Mouse (Mus musculus) midbrain, embryonic 14.5 days (tissue): ENCODE measurements at regions not wholly inside any gene's neighbourhood (a gene's known extent, or its start where the extent isn't known, plus 50 kb on each side); places are given as distances from the start of the nearest gene placed in this dataset.

Source experiments
- ATAC-seq: fragments of 200-750 bp; cut with Nextera tagmentation; 2 replicates; pipeline ENCODE4 v1.8.0; 2017; ENCODE audit warnings: moderate number of reproducible peaks, moderate library complexity; ENCODE audit not compliant: low FRiP score, low TSS enrichment
- DNase-seq: peaks from one replicate; pipeline ENCODE4 v3.0.0-alpha.2; 2015
- H3K27ac ChIP-seq: fragments of 300-500 bp; sonication (generic); replicated peaks from 2 replicates; pipeline ENCODE4 v1.5.1; 2014; ENCODE audit warnings: mild to moderate bottlenecking, low read depth, low read length, moderate library complexity
- H3K27me3 ChIP-seq: fragments of 300-500 bp; sonication (generic); 2 replicates; pipeline ENCODE4 v1.6.1; 2014; ENCODE audit warnings: low read length, control low read depth, mixed read lengths; ENCODE audit not compliant: control insufficient read depth, insufficient read depth
- H3K36me3 ChIP-seq: fragments of 300-500 bp; sonication (generic); 2 replicates; pipeline ENCODE4 v1.6.1; 2014; ENCODE audit warnings: low read length, control low read depth; ENCODE audit not compliant: control insufficient read depth, insufficient read depth
- H3K4me1 ChIP-seq: fragments of 300-500 bp; sonication (generic); 2 replicates; pipeline ENCODE4 v1.6.1; 2014; ENCODE audit warnings: mild to moderate bottlenecking, antibody characterized with exemption, low read length, control low read depth; ENCODE audit not compliant: control insufficient read depth, insufficient read depth
- H3K4me2 ChIP-seq: fragments of 300-500 bp; sonication (generic); 2 replicates; pipeline ENCODE4 v1.6.1; 2014; ENCODE audit warnings: mild to moderate bottlenecking, low read length, moderate library complexity
- H3K4me3 ChIP-seq: fragments of 300-500 bp; sonication (generic); replicated peaks from 2 replicates; pipeline ENCODE4 v1.5.1; 2014; ENCODE audit warnings: low read depth, low read length
- H3K9ac ChIP-seq: fragments of 300-500 bp; sonication (generic); replicated peaks from 2 replicates; pipeline ENCODE4 v1.6.1; 2014; ENCODE audit warnings: mild to moderate bottlenecking, low read length, moderate library complexity
- H3K9me3 ChIP-seq: fragments of 300-500 bp; sonication (generic); 2 replicates; pipeline ENCODE4 v1.6.1; 2016; ENCODE audit warnings: low read length, control low read depth, mixed read lengths; ENCODE audit not compliant: control insufficient read depth
- WGBS: fragments of 180-500 bp; shearing (Covaris S2); extraction: QIAGEN DNeasy Blood & Tissue Kit; methylation state at CpG from one replicate; pipeline ENCODE4 v1.1.7; 2014; 5-methylcytosine and 5-hydroxymethylcytosine counted together

- WGBS = 73% methylated on average over 8 of the region's 8 CpGs
- Histone ChIP-seq H3K4me2 (no peak overlapping the region), H3K9ac (no peak overlapping the region), H3K4me1 (no peaks in the 10 kb centered on the region), H3K36me3 (no peaks in the 10 kb centered on the region), H3K27ac (no peak overlapping the region), H3K27me3 (no peaks in the 10 kb centered on the region), H3K9me3 (no peaks in the 10 kb centered on the region), H3K4me3 (no peak overlapping the region)
- ATAC-seq (no peak), DNase-seq (peak; percentile 3)
These were observed 73.1 kb upstream of the Acsl1 start for GRCm38 (mm10) chr8:46397777-46398176.

DNA sequence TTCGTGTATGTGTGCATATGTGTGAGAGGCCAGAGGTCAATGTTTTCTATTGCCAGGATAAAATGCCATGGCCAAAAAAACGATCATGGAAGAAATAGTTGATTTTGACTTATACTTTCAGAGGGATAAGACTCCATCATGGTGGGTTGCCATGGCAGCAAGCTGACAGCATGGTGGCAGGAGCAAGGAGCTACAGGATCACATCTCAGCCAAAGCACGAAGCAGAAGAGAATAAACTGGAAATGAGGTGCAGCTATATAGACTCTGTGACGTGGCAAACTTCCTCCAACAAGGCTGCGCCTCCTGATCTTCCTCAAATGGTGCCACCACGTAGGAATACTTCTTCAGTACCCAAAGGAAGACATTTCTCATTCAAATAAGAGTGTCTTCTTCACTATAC, 70.2 kb upstream of the Acsl1 start:
- H3K36me3 ChIP-seq = no peaks in the 10 kb centered on the region
- no peaks in the 10 kb centered on the region for H3K4me1 ChIP-seq
- DNase-seq (no peak), ATAC-seq (no peak)
- H3K4me3 ChIP-seq = no peak overlapping the region
- no peak overlapping the region for H3K4me2 ChIP-seq
- no peak overlapping the region for H3K27ac ChIP-seq
- H3K9ac ChIP-seq = no peak overlapping the region
- no peaks in the 10 kb centered on the region for H3K27me3 ChIP-seq
- 76% methylated on average over 6 of the region's 6 CpGs for WGBS
- H3K9me3 ChIP-seq = no peaks in the 10 kb centered on the region

- 89% methylated on average over 5 of the region's 5 CpGs for WGBS
- no peaks in the 10 kb centered on the region for H3K4me1 ChIP-seq
- DNase-seq (no peak), ATAC-seq (no peak)
- no peaks in the 10 kb centered on the region for H3K36me3 ChIP-seq
- no peak overlapping the region for H3K9ac ChIP-seq
- no peak overlapping the region for H3K27ac ChIP-seq
- H3K4me3 ChIP-seq = no peak overlapping the region
- H3K4me2 ChIP-seq = no peak overlapping the region
- H3K9me3 ChIP-seq = no peaks in the 10 kb centered on the region
- no peaks in the 10 kb centered on the region for H3K27me3 ChIP-seq
These were observed 66.8 kb upstream of the Acsl1 start for GRCm38 (mm10) chr8:46403877-46404560.

- no peaks in the 10 kb centered on the region for H3K4me1 ChIP-seq
- H3K4me3 ChIP-seq = no peak overlapping the region
- H3K9me3 ChIP-seq = no peaks in the 10 kb centered on the region
- no peak overlapping the region for H3K4me2 ChIP-seq
- ATAC-seq (no peak), DNase-seq (no peak)
- no peak overlapping the region for H3K27ac ChIP-seq
- WGBS = 98% methylated on average over 7 of the region's 7 CpGs
- H3K27me3 ChIP-seq = no peaks in the 10 kb centered on the region
- no peaks in the 10 kb centered on the region for H3K36me3 ChIP-seq
- no peak overlapping the region for H3K9ac ChIP-seq
These were observed 62.0 kb upstream of the Acsl1 start for GRCm38 (mm10) chr8:46408886-46409285.

DNA sequence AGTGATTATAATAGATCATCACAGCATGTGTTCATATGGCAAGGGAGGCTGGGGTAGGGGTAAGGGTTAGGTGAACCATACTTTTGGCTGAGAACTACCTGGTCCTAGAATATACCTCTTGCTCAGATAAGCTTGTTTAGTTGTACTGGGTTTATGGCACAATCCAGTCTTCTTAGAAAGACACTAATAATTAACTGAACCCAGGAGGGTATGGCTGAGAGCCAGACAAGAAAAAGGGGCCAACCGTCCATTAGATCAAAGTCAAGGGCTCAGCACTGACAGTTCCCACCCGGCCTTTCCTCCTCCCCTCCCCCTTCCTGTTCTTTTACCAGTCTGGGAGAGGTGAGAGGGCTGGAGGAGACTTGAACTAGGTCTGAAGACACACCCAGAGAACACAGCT, 61.5 kb upstream of the Acsl1 start:
- no peaks in the 10 kb centered on the region for H3K27me3 ChIP-seq
- ATAC-seq (no peak), DNase-seq (no peak)
- no peaks in the 10 kb centered on the region for H3K36me3 ChIP-seq
- WGBS = 62% methylated on average over 2 of the region's 2 CpGs
- no peak overlapping the region for H3K4me2 ChIP-seq
- H3K9ac ChIP-seq = no peak overlapping the region
- no peak overlapping the region for H3K4me3 ChIP-seq
- H3K4me1 ChIP-seq = no peaks in the 10 kb centered on the region
- no peak overlapping the region for H3K27ac ChIP-seq
- no peaks in the 10 kb centered on the region for H3K9me3 ChIP-seq

DNA sequence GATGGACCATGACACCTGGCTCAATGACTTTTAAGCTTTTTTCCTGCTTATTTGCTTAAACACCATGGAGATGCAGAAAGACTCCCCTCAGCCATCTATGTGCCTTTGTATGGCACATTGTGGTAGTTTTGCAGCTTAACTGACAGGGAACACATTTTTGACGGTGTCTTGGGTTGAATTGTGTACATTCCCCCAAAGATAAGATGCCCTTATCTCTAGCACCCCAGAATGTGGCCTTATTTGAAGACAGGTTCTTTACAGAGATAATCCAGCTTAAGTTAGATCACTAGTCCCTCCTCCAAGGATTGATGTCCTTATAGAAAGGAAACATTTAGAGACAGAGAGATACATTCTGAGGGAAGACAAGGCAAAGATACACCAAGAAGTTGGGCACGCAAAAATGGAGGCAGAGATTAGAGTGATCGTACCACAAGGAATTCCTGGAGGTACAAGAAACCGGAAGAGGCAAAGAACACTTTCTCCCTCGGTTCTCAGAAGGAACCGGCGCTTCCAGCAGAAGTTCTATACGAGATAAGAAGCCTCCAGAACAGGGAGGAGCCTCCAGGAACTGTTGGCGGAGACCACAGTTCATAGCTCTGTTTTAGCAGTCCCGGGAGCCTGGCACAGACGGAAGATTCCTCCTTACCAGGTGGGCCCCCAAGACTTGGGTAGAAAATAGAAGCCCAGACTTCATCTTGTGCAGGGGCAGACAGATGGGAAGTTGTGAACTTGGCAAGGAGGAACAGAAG, 58.8 kb upstream of the Acsl1 start:
- H3K4me2 ChIP-seq = no peak overlapping the region

GRCm38 (mm10) chr8:46413349-46414024, 57.4 kb upstream of the Acsl1 start:
- ATAC-seq (no peak), DNase-seq (no peak)
- no peak overlapping the region for H3K9ac ChIP-seq
- WGBS = 76% methylated on average over 9 of the region's 9 CpGs
- no peaks in the 10 kb centered on the region for H3K4me1 ChIP-seq
- H3K4me2 ChIP-seq = no peak overlapping the region
- no peak overlapping the region for H3K27ac ChIP-seq
- H3K4me3 ChIP-seq = no peak overlapping the region
- no peaks in the 10 kb centered on the region for H3K9me3 ChIP-seq
- H3K36me3 ChIP-seq = no peaks in the 10 kb centered on the region
- H3K27me3 ChIP-seq = no peaks in the 10 kb centered on the region

More for the DNA sequence above, 58.8 kb upstream of the Acsl1 start:
- 89% methylated on average over 11 of the region's 11 CpGs for WGBS
- Histone ChIP-seq H3K4me3 (no peak overlapping the region), H3K36me3 (no peaks in the 10 kb centered on the region), H3K27me3 (no peaks in the 10 kb centered on the region), H3K9me3 (no peaks in the 10 kb centered on the region), H3K9ac (no peak overlapping the region), H3K4me1 (no peaks in the 10 kb centered on the region), H3K27ac (no peak overlapping the region)
- ATAC-seq = no peak
- no peak for DNase-seq

- 89% methylated on average over 6 of the region's 6 CpGs for WGBS
- no peaks in the 10 kb centered on the region for H3K9me3 ChIP-seq
- ATAC-seq (no peak), DNase-seq (no peak)
- H3K4me2 ChIP-seq = no peak overlapping the region
- no peak overlapping the region for H3K4me3 ChIP-seq
- no peak overlapping the region for H3K27ac ChIP-seq
- no peaks in the 10 kb centered on the region for H3K4me1 ChIP-seq
- H3K27me3 ChIP-seq = no peaks in the 10 kb centered on the region
- H3K9ac ChIP-seq = no peak overlapping the region
- no peaks in the 10 kb centered on the region for H3K36me3 ChIP-seq
These were observed 56.0 kb upstream of the Acsl1 start for GRCm38 (mm10) chr8:46414874-46415273.
